Mouse (Mus musculus): ENCODE measurements around the gene Dhdh. TPM values are rescaled to one million over a fixed set of nuclear protein-coding genes. Genes with fewer than 3 reads are reported as not detected.
A peak's percentile ranks its signal among the peaks of the same experiment; 100 is the strongest.
"Not testable (repeated sequence)": the region's sequence is repeated elsewhere in the genome, so short reads cannot be mapped to it uniquely, and the experiment has no call there.

Gene Dhdh
- 3.6 and 3.7 TPM in 2 replicates for polyA plus RNA-seq (2015; fragmentation: Nextera tagmentation; extraction: Ambion mirVana)

DNA sequence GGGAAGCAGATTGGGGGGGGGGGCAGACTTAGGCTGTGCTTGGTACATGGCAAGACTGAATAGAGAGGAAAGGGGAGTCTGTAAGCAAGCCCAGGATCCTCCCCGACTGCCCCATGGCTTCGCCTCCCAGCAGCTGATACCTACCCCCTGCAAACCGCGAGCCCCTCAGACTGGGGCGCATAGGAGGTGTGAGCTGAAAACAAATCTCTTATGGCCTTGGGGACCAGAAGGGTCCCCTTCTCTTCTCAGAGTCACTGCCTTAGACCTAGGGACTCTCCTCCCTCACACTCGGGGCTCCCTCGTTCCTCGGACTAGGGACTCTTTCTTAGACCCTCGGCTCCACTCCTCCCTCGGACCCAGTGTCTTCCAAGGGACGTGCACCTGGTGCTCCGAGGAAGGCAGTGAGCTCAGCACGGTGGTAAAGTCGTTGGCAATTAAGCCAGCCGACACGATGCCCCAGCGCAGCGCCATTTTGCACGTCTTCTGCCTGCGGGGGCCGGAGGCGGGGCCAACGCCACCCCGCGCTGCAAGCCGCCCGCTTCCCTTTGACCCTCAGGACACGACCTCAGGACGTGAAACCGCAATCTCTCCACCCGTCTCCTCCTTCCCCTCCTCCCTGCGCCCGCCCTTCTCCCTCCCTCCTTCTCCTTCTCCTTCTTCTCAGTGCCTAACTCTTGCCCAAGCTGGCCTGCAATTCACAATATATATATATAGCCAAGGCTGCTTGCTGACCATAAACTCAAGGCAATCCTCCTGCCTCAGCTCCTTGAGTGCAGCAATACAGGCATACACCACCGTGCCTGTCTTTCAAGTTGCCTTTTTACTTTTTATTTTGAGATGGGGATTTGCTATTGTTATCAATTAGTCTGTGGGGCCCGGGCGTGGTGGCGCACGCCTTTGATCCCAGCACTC lies at the start of gene Dhdh:
Gene Dhdh, minus strand, starts transcription at position 513 of the 912 bp plus-strand sequence.
- H3K9ac ChIP-seq (ENCODE audit: low read length), result peak within 1 kb of the TSS; percentile 72
- H3K27ac ChIP-seq (ENCODE audit: low read length), result peak within 1 kb of the TSS; percentile 61
- 0 out of 2 replicates have a peak, but pooled peaks cover 2% of the 10 kb centered on the region for H3K4me1 ChIP-seq (replicated peaks; ENCODE audit: control insufficient read depth, insufficient read depth, low read length)
- peak within 1 kb of the TSS; percentile 57 for H3K4me3 ChIP-seq (ENCODE audit: low read length)
- peaks cover 8% of the 10 kb centered on the region for H3K36me3 ChIP-seq (ENCODE audit: control insufficient read depth, insufficient read depth, low read length)
- no peaks in the 10 kb centered on the region for H3K27me3 ChIP-seq (ENCODE audit: control insufficient read depth, insufficient read depth, low read depth, low read length)
- peak; percentile 73 for ATAC-seq (ENCODE audit: low read depth)
- H3K4me2 ChIP-seq (ENCODE audit: low read depth, low read length), result peak within 1 kb of the TSS; percentile 72
- H3K9me3 ChIP-seq (ENCODE audit: control insufficient read depth, low read length), result no peaks in the 10 kb centered on the region
- WGBS, result 12% methylated on average over 38 of the region's 38 CpGs

DNA sequence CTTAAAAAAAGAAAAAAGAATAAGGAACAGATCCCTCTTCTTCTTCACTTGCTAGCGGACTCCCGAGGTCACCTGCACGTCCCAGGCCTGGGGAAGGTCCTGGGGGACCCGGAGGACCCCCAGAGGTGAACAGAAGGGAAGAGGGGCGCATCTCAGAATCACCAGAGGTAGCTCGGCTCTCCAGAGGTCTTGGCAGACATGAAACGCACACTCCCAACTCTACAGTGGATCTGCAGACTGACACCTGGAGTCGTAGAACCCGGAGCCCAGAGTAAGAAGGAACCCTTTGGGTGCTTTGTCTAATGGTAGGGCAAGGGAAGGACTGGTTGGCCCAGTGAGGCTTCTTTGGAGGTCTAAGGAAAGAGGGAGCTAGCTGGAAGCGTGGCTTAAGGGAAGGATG lies 49.0 kb upstream of the Dhdh start:
- peak overlapping the region; percentile 79 for H3K4me2 ChIP-seq (ENCODE audit: low read depth, low read length)
- peak overlapping the region; percentile 61 for H3K4me3 ChIP-seq (ENCODE audit: low read length)
- H3K27me3 ChIP-seq (ENCODE audit: control insufficient read depth, insufficient read depth, low read depth, low read length), result no peaks in the 10 kb centered on the region
- WGBS, result 77% methylated on average over 10 of the region's 10 CpGs
- no peak for ATAC-seq (ENCODE audit: low read depth)
- H3K36me3 ChIP-seq (ENCODE audit: control insufficient read depth, insufficient read depth, low read length), result no peaks in the 10 kb centered on the region
- H3K4me1 ChIP-seq (replicated peaks; ENCODE audit: control insufficient read depth, insufficient read depth, low read length), result peaks cover 3% of the 10 kb centered on the region
- H3K9ac ChIP-seq (ENCODE audit: low read length), result peak overlapping the region; percentile 71; the same call in 1 of the 2 replicates
- no peak overlapping the region for H3K27ac ChIP-seq (ENCODE audit: low read length)
- no peaks in the 10 kb centered on the region for H3K9me3 ChIP-seq (ENCODE audit: control insufficient read depth, low read length)

DNA sequence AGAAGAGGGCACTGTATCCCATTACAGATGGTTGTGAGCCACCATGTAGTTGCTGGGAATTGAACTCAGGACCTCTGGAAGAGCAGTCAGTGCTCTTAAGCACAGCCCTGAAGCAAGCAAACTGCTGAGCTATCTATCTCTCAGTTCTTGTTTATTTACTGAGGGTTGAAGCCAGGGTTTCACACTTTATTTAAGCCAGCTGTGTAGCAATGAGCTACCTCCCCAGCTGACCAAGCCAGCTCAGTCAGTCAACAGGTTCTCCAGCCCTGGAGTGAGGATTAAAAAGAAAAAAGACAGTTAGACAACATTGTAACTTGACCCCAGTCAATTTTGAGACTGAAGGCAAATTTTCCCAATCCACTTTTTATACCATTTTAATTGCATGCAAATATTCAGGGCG lies 47.1 kb upstream of the Dhdh start:
- Histone ChIP-seq H3K27ac (ENCODE audit: low read length) (no peak overlapping the region), H3K9ac (ENCODE audit: low read length) (no peak overlapping the region), H3K36me3 (ENCODE audit: control insufficient read depth, insufficient read depth, low read length) (no peaks in the 10 kb centered on the region), H3K4me1 (replicated peaks; ENCODE audit: control insufficient read depth, insufficient read depth, low read length) (peaks cover 6% of the 10 kb centered on the region), H3K4me3 (ENCODE audit: low read length) (no peak overlapping the region), H3K9me3 (ENCODE audit: control insufficient read depth, low read length) (no peaks in the 10 kb centered on the region), H3K4me2 (ENCODE audit: low read depth, low read length) (no peak overlapping the region), H3K27me3 (ENCODE audit: control insufficient read depth, insufficient read depth, low read depth, low read length) (no peaks in the 10 kb centered on the region)
- WGBS, result 57% methylated on average over 1 of the region's 1 CpGs
- no peak for ATAC-seq (ENCODE audit: low read depth)

DNA sequence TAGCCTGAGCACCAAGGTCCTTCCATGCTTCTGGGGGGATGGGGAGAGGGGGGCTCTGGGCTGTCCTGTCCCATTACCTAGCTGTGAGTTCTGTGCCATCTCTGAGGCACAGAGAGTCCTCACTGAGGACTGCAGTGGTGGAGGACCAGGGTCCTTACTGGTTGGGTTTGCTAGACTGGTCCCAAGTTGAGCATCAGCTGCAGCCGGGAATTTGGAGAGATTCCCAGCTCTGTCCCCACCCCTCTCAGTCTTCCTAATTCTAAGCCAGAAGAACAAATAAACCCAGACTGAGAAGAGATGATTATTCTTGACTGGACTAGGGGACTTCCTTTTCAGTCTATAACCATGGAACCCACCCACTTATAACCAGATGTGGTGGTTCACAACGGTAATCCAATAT lies 42.0 kb upstream of the Dhdh start:
- H3K4me3 ChIP-seq (ENCODE audit: low read length), result no peak overlapping the region
- peak overlapping the region; percentile 4; the same call in 1 of the 2 replicates for H3K27ac ChIP-seq (ENCODE audit: low read length)
- no peak overlapping the region for H3K4me2 ChIP-seq (ENCODE audit: low read depth, low read length)
- no peak for ATAC-seq (ENCODE audit: low read depth)
- WGBS, result 38% methylated on average over 2 of the region's 2 CpGs
- H3K27me3 ChIP-seq (ENCODE audit: control insufficient read depth, insufficient read depth, low read depth, low read length), result no peaks in the 10 kb centered on the region
- no peaks in the 10 kb centered on the region for H3K36me3 ChIP-seq (ENCODE audit: control insufficient read depth, insufficient read depth, low read length)
- no peaks in the 10 kb centered on the region for H3K9me3 ChIP-seq (ENCODE audit: control insufficient read depth, low read length)
- H3K4me1 ChIP-seq (replicated peaks; ENCODE audit: control insufficient read depth, insufficient read depth, low read length), result peaks cover 13% of the 10 kb centered on the region; the same call in 1 of the 2 replicates
- H3K9ac ChIP-seq (ENCODE audit: low read length), result no peak overlapping the region

DNA sequence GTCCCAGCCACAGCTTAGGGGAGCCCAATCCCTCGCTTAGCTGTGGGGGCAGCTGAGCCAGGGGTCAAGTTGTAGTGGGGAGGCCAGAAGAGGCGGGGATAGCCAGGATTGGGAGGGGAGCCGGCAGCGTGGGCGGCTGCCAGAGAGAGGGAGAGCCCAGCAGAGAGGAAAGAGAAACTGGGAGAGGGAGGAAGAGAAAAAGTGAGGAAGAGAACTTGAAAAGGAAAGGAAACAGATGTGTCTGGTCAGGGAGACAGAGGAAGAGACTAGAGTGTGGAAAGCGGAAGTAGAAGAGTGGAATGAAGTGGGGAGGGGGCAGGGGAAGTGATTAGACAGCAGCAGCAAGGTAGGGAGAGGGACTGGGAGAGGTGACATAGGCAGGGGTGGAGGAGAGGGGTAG lies 40.9 kb upstream of the Dhdh start:
- Histone ChIP-seq H3K27ac (ENCODE audit: low read length) (no peak overlapping the region), H3K27me3 (ENCODE audit: control insufficient read depth, insufficient read depth, low read depth, low read length) (no peaks in the 10 kb centered on the region), H3K4me3 (ENCODE audit: low read length) (no peak overlapping the region), H3K9me3 (ENCODE audit: control insufficient read depth, low read length) (no peaks in the 10 kb centered on the region), H3K9ac (ENCODE audit: low read length) (no peak overlapping the region), H3K36me3 (ENCODE audit: control insufficient read depth, insufficient read depth, low read length) (no peaks in the 10 kb centered on the region), H3K4me2 (ENCODE audit: low read depth, low read length) (no peak overlapping the region), H3K4me1 (replicated peaks; ENCODE audit: control insufficient read depth, insufficient read depth, low read length) (peaks cover 22% of the 10 kb centered on the region)
- WGBS, result 6% methylated on average over 6 of the region's 6 CpGs
- ATAC-seq (ENCODE audit: low read depth), result no peak

DNA sequence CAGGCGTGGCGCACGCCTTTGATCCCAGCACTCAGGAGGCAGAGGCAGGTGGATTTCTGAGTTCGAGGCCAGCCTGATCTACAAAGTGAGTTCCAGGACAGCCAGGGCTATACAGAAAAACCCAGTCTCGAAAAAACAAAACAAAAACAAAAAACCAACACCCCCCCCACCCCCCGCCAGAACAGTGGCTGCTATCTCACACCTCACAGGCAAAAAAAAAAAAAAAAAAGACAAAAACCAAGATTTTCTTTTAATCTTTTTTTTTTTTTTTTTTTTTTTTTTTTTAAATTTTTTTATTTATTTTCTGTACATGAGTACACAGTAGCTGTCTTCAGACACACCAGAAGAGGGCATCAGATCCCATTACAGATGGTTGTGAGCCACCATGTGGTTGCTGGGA lies 38.6 kb upstream of the Dhdh start:
- ATAC-seq (ENCODE audit: low read depth); H3K9ac ChIP-seq (ENCODE audit: low read length); H3K27me3 ChIP-seq (ENCODE audit: control insufficient read depth, insufficient read depth, low read depth, low read length); H3K4me2 ChIP-seq (ENCODE audit: low read depth, low read length); H3K36me3 ChIP-seq (ENCODE audit: control insufficient read depth, insufficient read depth, low read length); H3K4me3 ChIP-seq (ENCODE audit: low read length); H3K9me3 ChIP-seq (ENCODE audit: control insufficient read depth, low read length); H3K27ac ChIP-seq (ENCODE audit: low read length): not testable (repeated sequence)
- 89% methylated on average over 6 of the region's 6 CpGs for WGBS
- H3K4me1 ChIP-seq (replicated peaks; ENCODE audit: control insufficient read depth, insufficient read depth, low read length), result peaks cover 31% of the 10 kb centered on the region

DNA sequence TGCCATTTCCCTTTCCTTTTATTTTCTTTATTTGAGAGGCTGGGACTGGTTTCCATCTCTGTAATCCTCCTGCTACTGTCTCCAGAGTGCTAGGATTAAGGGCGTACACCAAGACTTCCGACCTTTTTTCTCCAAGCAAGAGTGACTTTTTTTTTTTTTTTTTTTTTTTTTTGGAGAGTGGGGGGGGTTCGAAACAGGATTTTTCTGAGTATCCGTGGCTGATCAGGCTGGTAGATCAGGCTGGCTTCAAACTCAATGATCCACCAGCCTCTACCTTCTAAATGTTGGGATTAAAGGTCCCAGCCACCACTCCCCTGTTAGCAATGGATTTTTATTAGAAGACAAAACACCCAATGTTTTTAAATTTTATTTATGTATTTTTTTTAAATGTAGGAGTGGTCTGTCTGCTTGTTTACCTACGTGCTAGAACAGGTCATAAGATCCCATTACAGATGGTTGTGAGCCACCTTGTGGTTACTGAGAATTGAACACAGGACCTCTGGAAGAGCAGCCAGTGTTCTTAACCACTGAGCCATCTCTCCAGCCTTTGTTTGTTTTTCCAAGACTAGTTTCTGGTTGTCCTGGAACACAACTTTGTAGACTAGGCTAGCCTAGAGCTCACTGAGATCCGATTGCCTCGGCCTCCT lies 38.0 kb upstream of the Dhdh start:
- Histone ChIP-seq H3K36me3 (ENCODE audit: control insufficient read depth, insufficient read depth, low read length) (peaks cover 5% of the 10 kb centered on the region; the same call in 1 of the 2 replicates), H3K4me1 (replicated peaks; ENCODE audit: control insufficient read depth, insufficient read depth, low read length) (peaks cover 31% of the 10 kb centered on the region), H3K9ac (ENCODE audit: low read length) (peak overlapping the region; percentile 95), H3K9me3 (ENCODE audit: control insufficient read depth, low read length) (no peaks in the 10 kb centered on the region), H3K4me3 (ENCODE audit: low read length) (peak overlapping the region; percentile 92), H3K27me3 (ENCODE audit: control insufficient read depth, insufficient read depth, low read depth, low read length) (no peaks in the 10 kb centered on the region), H3K27ac (ENCODE audit: low read length) (peak overlapping the region; percentile 90), H3K4me2 (ENCODE audit: low read depth, low read length) (peak overlapping the region; percentile 82)
- no peak for ATAC-seq (ENCODE audit: low read depth)
- WGBS, result 18% methylated on average over 7 of the region's 7 CpGs

DNA sequence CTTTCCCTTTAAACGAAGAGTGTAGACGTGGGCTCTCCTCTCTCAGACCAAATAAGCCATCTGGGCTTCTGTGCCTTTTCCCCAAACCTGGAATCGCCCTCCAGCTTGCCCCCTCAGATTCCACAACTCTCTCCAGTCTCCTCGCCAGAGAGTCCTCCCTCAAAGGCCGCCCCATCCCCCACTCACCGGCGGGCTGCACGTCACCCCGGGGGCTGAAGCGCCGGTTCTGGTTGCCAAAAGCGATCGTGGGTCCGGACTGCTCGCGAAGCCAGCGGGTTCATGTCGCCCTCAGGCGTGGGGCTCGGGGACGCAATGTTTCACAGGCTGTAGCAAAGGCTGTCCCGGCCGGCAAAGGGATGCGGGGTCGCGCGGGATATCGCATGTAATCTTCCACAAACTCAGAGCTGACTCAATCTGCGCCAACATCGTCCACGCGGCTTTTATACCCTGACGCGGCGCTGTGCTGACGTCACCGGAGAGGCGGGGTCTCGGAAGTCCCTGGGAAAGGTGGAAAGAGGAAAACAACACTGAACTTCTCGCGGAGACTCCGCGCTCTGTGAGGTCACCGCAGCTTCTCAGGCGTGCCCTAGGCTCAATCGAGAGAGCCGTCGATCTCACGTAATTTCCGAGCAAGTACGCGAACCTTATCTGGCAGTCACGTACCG lies 37.3 kb upstream of the Dhdh start, which contains the start of the genes Ppp1r15a and Plekha4:
Gene Ppp1r15a, minus strand, starts transcription at position 460 of the 665 bp plus-strand sequence.
Gene Plekha4, plus strand, starts transcription at position 522 of the 665 bp plus-strand sequence.
- Histone ChIP-seq H3K36me3 (ENCODE audit: control insufficient read depth, insufficient read depth, low read length) (peaks cover 5% of the 10 kb centered on the region; the same call in 1 of the 2 replicates), H3K27ac (ENCODE audit: low read length) (peak within 1 kb of the TSS; percentile 90), H3K4me2 (ENCODE audit: low read depth, low read length) (peak within 1 kb of the TSS; percentile 82), H3K27me3 (ENCODE audit: control insufficient read depth, insufficient read depth, low read depth, low read length) (no peaks in the 10 kb centered on the region), H3K4me3 (ENCODE audit: low read length) (peak within 1 kb of the TSS; percentile 92), H3K9me3 (ENCODE audit: control insufficient read depth, low read length) (no peaks in the 10 kb centered on the region), H3K4me1 (replicated peaks; ENCODE audit: control insufficient read depth, insufficient read depth, low read length) (peaks cover 34% of the 10 kb centered on the region), H3K9ac (ENCODE audit: low read length) (peak within 1 kb of the TSS; percentile 95)
- under 1% methylated on average over 54 of the region's 54 CpGs for WGBS
- ATAC-seq (ENCODE audit: low read depth), result peak; percentile 88
